Mouse (Mus musculus): ENCODE data around the gene Ltc4s.

The Ltc4s gene

DNA sequence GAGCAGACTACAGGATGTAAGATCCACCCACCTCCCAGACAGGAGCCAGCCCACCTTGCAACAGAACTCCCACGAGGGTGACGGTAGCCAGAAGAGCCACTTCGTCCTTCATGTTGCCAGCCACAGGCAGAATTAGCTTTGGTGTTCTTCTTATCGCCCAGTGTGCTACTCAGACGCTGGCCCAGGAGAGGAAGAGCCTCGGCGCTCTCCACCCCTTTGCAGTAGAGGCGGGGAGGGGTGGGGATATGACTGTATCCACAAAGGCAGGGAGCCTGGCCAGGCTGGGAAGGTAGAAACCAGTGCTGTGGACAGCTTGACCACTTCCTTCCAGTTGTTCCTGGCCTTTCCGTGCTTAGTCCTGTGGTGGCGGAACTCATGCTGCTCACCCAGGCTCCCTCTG, at the start of gene Ltc4s:
Ltc4s (minus strand) TSS at position 293 of the 400 bp plus-strand sequence.
- peak; percentile 63 for DNase-seq

DNA sequence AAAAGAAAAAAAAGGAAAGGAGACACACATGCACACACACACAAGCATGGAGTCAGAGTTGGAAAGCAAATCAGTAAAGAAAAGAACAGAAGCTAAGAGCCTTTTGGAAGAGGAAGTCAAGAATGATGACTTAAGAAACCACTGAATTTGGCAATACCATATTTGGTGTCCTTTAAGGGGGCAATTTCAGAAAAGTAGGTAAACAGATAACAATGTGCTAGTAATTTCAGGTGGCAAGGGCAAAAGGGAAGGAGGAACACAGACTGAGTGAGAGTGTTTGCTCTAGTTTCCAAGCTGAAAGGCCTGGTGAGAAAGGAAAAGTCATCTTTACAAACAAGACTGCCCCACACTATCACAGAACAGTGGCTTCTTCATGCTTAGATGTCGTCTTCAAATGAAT, 48.0 kb upstream of the Ltc4s start:
- no peak for DNase-seq

DNA sequence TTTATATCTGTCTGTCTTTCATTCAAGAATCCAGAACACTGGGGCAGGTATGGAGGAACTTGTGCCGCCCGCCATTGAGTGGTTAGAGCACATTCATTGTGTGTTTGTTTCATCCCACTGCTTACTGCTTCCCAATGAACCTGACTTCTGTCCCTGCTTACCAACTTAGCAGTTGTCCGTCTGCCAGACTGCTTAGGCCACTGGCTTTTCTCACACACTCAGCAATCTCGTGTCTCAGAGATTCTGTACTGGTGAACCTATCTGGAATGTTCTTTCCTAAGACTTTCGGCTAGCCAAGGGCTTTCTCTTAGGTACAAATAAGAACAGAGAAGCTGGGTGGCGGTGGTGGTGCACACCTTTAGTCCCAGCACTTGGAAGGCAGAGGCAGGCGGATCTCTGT, 47.3 kb upstream of the Ltc4s start:
- DNase-seq = no peak

DNA sequence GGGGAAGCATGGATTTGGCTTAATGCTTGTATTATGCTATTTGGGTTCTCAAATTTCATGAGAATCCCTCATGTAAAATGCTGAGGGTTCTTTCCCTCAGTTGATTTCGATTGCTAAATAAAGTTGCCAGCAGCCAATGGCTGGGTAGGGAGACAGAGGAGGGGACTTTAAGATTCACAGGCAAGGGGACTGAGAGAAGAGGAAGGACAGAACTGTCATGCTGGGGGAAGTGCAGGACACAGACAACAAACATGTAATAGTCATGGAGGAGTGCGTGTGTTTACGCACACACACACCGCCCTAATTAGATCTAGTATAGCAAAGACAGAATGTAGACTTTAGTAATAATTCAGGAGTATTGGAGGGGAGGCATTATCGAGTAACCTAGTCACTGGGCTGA, 46.8 kb upstream of the Ltc4s start:
- no peak for DNase-seq

DNA sequence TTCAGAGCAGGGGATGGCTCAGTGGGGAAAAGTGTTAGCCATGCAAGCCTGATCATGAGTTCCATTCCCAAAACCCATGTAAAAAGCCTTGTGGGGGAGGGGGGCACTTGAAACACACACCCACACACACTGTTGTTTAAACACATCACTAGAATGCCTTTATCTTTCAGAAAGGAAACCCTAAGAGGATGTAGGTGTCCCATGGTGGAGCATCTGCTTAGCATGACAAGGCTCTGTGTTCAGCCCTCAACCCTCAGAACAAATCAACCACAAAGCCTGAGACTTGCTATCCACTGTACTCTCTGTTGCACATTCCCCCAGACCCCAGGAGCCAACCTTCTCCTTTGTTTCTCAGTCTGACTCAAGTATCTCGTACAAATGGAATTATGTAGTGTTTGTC, 41.6 kb upstream of the Ltc4s start:
- DNase-seq = no peak

DNA sequence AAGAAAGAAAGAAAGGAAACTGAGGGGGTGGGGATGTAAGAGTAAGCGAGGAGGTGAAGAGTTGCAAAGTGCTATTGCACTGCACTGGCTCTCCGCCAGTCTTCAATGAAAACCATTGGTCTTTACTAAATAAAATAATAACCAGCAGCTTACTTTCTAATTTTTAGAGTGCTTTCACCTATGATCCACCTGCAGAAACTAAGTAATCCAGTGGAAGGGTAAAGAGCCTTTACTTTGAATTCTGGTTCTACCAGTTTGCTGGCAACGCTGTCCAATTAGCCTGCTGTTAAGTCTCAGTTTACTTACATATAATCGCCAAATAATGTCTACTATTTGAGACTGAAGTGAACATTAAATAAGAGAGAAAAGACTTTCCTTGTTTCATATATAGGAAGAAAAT, 40.6 kb upstream of the Ltc4s start:
- no peak for DNase-seq

DNA sequence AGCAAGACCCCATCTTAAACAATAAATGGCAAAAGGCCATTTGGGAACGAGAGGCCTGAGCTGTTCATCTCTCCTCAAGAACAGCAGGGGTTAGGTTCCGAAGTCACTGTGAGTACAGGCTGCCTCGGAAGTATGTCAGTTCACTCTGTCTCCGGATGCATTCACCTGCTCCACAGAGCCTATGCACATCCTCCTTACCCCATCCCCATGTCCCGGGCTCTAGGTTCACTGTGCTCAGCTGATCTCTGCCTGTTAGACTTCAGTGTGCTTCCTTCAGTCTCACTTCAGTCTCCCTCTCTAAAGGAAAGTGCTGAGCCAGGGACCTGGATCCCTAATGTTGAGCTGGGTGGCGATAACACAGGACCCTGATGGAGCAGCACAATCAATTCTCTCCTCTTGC, 39.3 kb upstream of the Ltc4s start:
- no peak for DNase-seq

DNA sequence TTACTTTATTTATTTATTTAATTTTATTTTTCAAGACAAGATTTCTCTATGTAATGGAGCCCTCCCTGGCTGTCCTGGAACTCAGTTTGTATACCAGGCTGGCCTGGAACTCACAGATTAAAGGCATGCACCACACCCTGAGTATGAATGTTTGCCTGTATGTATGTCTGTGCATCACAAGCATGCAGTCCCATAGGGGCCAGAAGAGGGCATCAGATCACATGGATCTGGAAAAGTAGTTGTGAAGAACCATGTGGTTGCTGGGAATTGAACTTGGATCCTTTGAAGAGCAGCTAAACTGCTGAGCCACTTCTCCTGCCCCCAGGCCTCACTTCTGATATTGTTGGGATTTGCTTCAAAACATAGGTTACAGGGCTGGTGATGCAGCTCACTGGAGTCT, 38.6 kb upstream of the Ltc4s start:
- DNase-seq = no peak

DNA sequence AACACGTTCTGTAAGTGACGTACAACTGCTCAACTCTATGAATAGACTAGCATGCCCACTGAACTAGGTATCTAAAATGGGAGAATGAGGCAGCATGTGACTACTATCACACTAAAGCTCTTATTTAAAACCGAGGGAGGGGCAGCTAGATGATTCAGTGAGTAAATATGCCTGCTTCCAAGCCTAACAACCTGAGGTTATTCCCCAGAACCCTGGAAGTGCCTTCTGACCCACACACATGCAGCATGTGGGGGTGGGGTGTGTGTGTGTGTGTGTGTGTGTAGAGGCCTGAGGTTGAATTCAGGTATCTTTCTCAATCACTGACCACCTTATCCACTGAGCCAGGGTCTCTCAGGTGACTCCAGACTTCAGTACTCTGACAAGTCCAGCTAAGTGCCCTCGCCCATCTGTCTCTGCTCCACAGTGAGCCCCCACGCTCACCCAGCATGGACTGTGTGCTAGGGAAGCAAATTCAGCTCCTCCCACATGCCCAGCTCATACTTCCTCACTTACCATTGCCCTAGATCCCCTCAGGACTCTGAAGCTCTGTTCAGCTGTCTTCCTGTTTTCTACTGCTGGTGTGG, 37.2 kb upstream of the Ltc4s start:
- DNase-seq = no peak

DNA sequence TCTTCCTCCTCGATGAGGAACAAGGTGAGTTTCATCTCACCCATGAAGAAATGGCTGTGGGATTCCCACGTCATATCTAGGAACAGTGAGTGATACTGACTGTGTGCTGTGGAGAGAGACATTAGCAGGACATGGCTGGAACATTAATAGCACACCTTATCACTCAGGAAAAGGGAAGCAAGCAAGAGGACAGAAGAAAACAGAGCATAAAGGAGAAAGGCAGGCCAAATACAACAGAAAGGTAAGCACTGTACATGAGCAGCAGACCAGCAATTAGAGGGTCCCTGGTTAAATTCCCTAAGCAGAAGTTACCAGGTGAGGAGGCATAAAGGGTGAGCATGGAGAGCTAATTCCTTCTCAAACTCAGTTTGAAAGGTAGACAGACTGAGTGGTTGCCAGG, 36.7 kb upstream of the Ltc4s start:
- no peak for DNase-seq

DNA sequence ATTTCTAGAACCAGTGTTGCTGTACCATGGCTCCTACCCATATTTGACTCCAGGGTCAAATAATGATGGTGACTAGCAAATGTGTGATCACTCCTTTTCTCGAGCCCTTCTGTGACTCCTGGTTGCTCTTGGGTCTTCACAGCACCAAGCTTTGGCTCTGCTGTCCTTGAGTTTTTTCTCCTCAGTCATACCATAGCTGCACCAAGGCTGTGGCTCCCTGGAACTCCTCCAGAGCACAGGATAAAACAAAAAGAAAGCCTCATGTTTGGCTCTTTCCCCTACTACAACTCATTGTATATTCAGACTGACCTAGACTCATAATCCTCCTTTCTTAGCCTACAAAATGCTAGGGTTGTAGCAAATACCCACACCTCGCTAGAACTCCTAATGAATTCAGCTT, 34.4 kb upstream of the Ltc4s start:
- DNase-seq = no peak

DNA sequence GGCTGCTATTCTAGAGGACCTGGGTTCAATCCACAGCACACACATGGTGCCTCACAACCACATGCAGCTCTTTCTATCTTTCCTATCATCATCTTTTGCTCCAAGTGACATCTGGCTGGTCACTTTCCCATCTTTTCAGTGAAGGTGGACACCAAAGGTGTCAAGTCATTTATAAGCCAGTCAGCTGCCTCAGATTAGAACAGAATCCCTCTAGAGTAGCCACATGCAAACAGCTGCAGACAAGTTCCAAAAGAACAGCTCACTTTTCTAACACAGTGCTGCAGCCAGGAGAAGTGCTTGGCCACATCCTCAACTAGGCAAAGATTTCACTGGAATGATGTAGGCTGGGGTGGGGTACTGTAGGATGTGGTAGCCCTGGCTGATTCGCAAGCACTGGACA, 31.5 kb upstream of the Ltc4s start:
- DNase-seq = no peak

DNA sequence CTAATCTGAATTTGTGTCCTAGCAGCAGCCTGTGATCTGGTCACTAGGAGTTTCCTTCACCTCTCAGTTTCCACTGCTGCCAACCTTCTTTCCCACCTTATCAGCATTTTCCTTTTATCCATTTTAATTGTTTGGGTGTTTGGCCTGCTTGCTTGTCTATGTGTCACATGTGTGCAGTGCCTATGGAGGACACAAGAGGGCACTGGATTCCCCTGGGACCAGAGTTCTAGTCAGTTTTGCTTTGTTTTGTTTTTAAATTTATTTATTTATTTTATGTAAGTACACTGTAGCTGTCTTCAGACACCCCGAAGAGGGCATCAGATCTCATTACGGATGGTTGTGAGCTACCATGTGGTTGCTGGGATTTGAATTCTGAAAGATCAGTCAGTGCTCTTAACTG, 30.7 kb upstream of the Ltc4s start:
- no peak for DNase-seq

DNA sequence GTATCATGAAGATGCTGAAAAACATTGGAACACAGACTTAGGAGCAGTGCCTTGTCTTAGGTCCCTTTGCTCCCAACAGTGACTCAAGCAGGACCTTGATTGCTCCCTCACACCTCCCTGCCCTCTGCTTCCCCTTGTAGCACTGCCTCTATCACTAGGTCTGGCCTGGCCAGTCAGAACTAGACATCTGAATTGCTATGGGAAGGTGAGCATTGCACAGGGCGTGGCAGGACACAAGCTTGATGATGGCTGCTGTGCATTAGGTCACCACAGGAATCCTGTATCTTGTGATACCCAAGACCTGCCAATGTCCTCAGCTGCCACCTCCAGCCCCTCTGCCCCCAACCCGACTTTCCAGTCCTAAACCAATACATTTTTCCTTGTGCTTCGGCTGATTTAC, 28.6 kb upstream of the Ltc4s start:
- no peak for DNase-seq

DNA sequence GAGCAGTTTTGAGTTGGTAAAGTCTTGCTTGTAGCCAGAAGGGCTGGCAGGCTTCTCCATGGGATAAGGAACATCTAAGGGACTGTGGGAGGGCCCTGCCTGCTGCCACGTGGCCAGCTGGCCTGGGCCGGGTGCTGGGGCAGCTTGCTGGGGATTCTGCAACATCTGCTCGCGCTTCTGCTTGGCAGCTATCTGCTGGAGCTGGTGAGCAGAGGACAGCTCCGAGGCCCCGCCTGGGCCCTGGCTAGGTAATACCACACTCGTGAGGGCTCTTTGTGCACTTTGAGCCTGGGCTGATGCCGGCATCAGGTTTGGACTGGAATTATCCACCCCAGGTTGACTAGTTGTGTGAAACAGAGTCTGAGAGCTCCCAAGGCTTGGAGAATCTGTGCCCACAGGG, 27.5 kb upstream of the Ltc4s start:
- DNase-seq = no peak

DNA sequence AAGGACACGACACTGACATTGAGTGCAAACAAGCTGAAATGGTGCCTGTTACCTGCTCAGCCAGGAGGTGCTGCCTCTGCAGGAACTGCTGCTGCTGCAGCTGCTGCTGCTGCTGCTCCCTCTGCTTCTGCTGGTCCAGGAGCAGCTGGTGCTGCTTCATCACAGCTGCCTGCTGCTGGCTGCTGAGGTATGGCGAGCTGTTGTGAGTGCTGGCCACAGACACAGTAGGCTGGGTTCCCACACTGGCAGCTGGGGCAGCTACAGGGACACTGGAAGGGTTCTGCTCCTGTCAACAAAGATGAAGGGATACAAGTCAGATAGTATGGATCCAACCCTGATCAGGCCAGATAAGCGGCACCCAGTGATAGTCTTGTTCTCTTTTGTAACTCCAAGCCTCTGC, 24.8 kb upstream of the Ltc4s start:
- no peak for DNase-seq

DNA sequence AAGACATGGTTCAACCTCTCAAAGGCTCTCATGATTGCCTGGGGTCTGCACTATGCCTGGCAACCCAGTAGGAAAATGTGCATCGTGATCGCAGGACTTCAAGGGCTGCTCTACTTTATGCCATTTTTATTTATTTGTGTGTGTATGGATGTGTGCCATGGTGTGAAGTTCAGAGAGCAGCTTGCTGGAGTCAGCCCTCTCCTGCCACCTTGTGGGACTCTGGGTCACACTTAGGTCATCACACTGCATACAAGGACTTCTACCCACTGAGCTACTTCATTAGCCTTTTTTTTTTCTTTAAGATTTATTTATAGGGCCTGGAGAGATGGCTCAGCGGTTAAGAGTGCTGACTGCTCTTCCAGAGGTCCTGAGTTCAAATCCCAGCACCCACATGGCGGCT, 23.6 kb upstream of the Ltc4s start:
- DNase-seq = no peak

DNA sequence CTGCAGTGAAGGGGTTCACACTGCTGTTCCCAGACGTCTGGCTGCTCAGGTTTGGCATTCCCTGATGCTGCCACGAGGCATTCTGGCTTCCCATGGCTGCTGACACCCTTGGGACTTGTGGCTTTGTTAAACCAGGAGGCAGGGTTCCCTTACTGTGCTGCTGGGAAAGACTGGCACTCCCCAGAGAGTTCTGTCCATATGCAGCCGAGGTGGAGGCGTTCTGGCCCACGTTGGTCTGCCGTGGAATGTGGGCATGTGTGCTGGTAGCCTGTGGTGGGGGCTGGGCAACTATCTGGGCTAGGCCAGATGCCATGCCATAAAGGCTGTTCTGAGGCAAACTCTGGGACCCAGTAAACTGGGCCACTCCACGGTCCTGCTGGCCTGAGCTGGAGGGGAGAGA, 19.9 kb upstream of the Ltc4s start:
- no peak for DNase-seq

DNA sequence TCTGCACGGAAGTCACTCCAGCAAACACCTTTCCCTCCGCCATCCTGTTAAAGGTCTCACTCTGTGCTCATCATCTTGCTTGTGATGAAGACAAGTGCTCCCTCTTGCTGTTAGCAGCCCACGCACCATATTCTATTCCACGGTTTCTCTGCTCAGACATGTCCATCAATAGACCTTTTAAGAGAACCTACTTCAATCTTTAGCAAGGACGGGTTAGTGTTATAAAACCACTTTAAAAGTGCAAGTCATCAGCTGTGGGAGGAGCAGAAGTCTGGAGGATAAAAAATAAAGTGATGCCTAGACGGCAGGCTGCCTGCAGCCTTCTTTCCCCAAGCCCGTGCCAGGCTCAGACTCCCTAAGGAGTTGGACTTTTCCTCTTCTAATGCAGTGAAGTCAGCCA, 18.2 kb upstream of the Ltc4s start:
- DNase-seq = no peak

DNA sequence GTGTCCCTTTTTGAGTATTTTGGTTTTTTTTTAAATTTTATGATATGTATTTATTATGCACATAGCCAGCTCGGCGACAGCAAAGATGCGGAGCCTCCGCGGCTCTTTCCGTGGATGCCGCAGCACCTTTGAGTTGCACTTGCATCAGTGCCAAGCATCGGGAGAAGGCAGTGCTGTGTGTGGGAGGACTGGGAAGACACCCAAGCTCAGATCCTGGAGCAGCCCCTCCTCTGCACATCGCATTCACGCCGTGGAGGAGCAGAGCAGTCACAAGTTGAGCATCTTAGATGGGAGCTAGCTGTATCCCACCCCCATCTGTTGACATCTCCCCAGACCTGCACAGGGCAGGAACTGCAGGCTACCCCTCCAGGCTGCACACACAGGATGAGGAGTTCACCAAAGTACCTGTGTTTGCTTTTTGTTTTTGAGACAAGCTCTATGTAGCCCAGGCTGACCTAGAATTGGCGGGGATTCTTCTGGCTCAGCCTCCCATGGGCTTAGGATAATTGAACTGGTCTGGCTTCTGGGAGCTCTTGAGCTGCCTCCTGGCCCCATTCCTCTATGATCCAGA, 15.7 kb upstream of the Ltc4s start:
- DNase-seq = no peak

DNA sequence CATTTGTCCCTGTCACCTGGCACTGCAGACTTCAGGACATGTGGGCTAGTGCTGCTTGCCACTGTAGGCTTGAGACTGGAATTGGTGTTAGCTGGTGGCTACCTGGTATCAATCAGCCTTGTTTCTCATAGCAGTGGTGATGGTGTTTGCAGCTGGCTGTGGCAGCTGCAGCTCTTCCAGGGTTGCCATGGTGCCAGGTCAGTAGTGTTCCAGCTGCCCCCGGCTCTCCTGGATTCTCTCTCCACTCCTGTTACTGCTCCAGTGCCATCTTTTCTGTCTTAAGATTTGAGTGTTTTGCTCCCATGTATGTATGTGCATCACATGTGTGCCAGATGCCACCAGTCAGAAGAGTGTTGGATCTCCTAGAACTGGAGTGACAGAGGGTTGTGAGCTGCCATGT, 15.0 kb upstream of the Ltc4s start:
- no peak for DNase-seq

DNA sequence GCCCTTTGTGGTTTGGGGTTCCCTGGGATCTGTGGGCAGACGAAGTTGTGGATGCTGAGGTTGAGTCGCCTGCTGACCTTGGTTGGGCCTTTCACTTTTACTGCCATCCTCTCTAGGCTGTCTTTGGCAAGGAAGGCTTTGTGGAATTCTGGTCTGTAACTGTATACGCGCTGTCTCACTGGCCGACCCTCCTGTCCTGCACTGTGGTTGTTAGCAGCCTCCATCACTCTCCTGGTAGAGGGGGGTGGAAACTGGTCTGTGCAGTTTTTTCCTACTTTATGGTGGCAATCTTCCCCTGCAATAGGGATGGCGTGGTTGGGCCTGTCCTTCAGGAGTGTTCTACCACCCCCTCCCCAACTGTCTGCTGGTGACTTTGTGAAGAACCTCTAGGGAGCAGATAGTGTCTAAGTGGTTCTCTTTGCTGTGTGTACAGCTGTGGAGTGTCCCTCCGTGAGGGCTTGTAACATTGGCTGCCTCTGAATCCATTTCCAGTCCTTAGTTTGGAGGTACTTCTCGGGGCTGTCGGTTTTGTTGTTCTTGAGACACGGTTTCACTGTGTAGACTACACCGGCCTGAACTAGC, 14.4 kb upstream of the Ltc4s start:
- DNase-seq = no peak

DNA sequence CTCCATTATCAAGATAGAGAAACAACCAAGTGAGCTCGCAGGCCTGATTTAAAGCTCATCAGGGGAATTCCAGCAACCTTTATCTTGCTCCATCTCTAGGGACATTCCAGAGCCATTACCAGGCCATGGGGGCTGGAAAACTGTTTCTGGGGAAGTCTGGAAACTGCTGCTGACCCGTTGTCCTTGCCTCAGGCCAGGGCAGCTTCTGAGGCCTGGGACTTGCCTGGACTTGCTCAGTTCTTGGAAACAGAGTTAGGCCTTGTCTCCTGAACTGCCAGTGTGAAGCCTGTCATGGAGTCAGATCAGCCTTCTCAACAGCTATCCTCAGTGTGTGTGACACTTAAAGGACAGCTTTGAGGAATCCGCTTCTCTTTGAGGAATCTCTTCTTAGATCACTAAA, 13.8 kb upstream of the Ltc4s start:
- no peak for DNase-seq

DNA sequence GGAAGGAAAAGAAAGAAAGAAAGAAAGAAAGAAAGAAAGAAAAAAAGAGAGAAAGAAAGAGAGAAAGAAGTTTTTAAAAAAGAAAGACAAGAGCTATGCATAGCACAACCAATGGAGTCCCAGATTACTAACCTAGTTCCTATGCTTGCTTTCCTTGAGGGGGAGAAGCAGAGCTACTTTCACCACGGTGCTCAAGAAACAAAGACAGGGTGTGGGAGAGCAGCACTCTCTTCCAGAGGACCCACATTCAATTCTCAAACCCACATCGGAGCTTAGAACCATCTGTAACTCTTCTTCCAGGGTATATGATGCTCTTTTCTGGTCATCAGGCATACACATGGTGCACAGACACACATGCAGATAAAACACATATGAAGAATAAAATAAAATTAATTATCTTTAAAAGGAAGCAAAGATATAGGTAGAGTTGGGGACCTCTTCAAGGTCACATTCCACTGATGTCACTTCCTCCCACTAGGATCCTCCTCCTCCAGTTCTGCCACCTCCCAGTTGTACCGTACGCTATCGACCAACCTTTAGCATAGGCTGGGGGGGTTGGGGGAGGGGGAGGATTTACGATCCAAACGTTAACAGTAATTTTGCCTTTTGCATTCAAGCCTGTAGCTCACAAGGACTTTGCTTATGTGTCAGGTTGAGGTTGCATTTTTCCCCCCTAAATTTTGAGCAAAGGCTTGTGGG, 10.2 kb upstream of the Ltc4s start:
- DNase-seq = no peak

DNA sequence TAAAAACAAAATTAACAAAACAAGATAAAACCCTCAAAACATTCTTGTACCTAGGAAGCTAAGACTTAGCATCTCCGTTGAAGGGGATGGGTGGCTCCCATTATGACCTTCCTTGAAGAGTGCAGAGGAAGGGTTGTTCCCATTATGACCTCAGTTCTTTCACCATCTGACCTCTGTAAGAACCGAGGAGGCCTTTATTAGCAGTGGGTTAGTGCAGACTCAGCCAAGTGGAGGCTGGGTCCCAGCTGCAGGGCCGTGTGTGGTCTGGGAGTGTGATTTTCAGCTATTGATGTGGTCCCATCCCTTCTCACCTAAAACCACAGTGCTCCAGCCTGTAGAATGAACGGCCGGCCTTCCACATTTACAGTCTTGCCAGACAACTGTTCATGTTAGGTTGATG, 6.9 kb upstream of the Ltc4s start:
- no peak for DNase-seq

All from liver (tissue).